24 mouse cellular contexts compared by ENCODE assay signal in genomic region chr7:133481529-133481928, GRCm38 (mm10).
DNase-seq lines count a peak whose midpoint lies in the region; ATAC-seq lines count a peak whose summit lies in the region.
"Had no signal": no experiment of that assay in that cellular context is flagged by ENCODE, and none has a peak within 500 bp of the region (broad histone marks: within the 10 kb centered on the region; RNA-seq: fewer than 3 reads in every experiment).

No protein-coding gene starts in this region.

- ATAC-seq in intestine, embryonic 14.5 days (replicated peaks; ENCODE audit: low FRiP score, low TSS enrichment, low read depth) = peak; percentile 66; the same call in 1 of the 2 replicates
- ATAC-seq in intestine, embryonic 16.5 days = no peak
- 0 out of 2 replicates have a peak, but pooled peaks have one; percentile 35 for ATAC-seq in kidney, embryonic 16.5 days (ENCODE audit: low FRiP score, low TSS enrichment)
- ATAC-seq: activated CD4-positive, CD25-positive, alpha-beta regulatory T cell, adult 4 months; CD4-positive, CD25-positive, alpha-beta regulatory T cell, adult 4 months; forebrain, embryonic 13.5 days; forebrain, embryonic 15.5 days; forebrain, postnatal 0 days; Patski had no signal

- DNase-seq in embryo, embryonic 10 days (ENCODE audit: low spot score) = peak; percentile 39
- DNase-seq in embryo, embryonic 10.5 days (ENCODE audit: low spot score) = no peak
- no peak for DNase-seq in intestine, embryonic 14.5 days (ENCODE audit: low spot score)
- no peak for DNase-seq in kidney, postnatal 10 days
- DNase-seq: adrenal gland, adult 8-10 months; adrenal gland, postnatal 14 days; adrenal gland, postnatal 36 days; B cell, adult 2 months; cerebellum, adult 11-12 months; cerebellum, adult 2 months; cerebellum, adult 9-10 months; cerebellum, postnatal 10 days; cerebellum, postnatal 25 days; forebrain, postnatal 0 days had no signal

- H3K4me2 ChIP-seq in intestine, embryonic 14.5 days (ENCODE audit: low read length) = no peak overlapping the region
- H3K4me2 ChIP-seq in intestine, embryonic 16.5 days (ENCODE audit: low read depth, low read length) = no peak overlapping the region
- no peak overlapping the region for H3K4me2 ChIP-seq in kidney, embryonic 16.5 days (replicated peaks; ENCODE audit: low read depth, low read length)
- H3K4me2 ChIP-seq: embryonic facial prominence, embryonic 12.5 days; forebrain, embryonic 13.5 days; forebrain, embryonic 15.5 days had no signal

- no peaks in the 10 kb centered on the region for H3K9me3 ChIP-seq in intestine, embryonic 14.5 days (ENCODE audit: control insufficient read depth, low read length)
- H3K9me3 ChIP-seq in intestine, embryonic 16.5 days (ENCODE audit: control insufficient read depth, low read length) = no peaks in the 10 kb centered on the region
- H3K9me3 ChIP-seq in kidney, embryonic 16.5 days (ENCODE audit: low read length) = peaks cover 3% of the 10 kb centered on the region; the same call in 1 of the 2 replicates
- H3K9me3 ChIP-seq: embryonic facial prominence, embryonic 12.5 days; forebrain, embryonic 13.5 days; forebrain, embryonic 15.5 days had no signal

- H3K27me3 ChIP-seq in intestine, embryonic 14.5 days (replicated peaks; ENCODE audit: control insufficient read depth, insufficient read depth, low read length) = no peaks in the 10 kb centered on the region
- H3K27me3 ChIP-seq in intestine, embryonic 16.5 days (replicated peaks; ENCODE audit: control insufficient read depth, insufficient read depth, low read length) = no peaks in the 10 kb centered on the region
- no peaks in the 10 kb centered on the region for H3K27me3 ChIP-seq in kidney, embryonic 16.5 days (ENCODE audit: insufficient read depth, low read length)
- H3K27me3 ChIP-seq: embryonic facial prominence, embryonic 12.5 days; forebrain, embryonic 13.5 days; forebrain, embryonic 15.5 days; Patski had no signal

- H3K4me3 ChIP-seq in intestine, embryonic 14.5 days (ENCODE audit: low read depth, low read length) = no peak overlapping the region
- no peak overlapping the region for H3K4me3 ChIP-seq in intestine, embryonic 16.5 days (ENCODE audit: low read length)
- no peak overlapping the region for H3K4me3 ChIP-seq in kidney, embryonic 16.5 days (ENCODE audit: low read length)
- H3K4me3 ChIP-seq: embryonic facial prominence, embryonic 10.5 days; embryonic facial prominence, embryonic 12.5 days; forebrain, embryonic 13.5 days; forebrain, embryonic 15.5 days had no signal

- H3K36me3 ChIP-seq in intestine, embryonic 14.5 days (ENCODE audit: control insufficient read depth, insufficient read depth, low read length) = no peaks in the 10 kb centered on the region
- no peaks in the 10 kb centered on the region for H3K36me3 ChIP-seq in intestine, embryonic 16.5 days (ENCODE audit: control insufficient read depth, insufficient read depth, low read length)
- no peaks in the 10 kb centered on the region for H3K36me3 ChIP-seq in kidney, embryonic 16.5 days (ENCODE audit: insufficient read depth, low read length)
- H3K36me3 ChIP-seq: embryonic facial prominence, embryonic 10.5 days; embryonic facial prominence, embryonic 12.5 days; forebrain, embryonic 15.5 days; G1E had no signal

- H3K4me1 ChIP-seq in intestine, embryonic 14.5 days (replicated peaks; ENCODE audit: control insufficient read depth, insufficient read depth, low read length) = no peaks in the 10 kb centered on the region
- H3K4me1 ChIP-seq in intestine, embryonic 16.5 days (ENCODE audit: control insufficient read depth, insufficient read depth, low read length) = no peaks in the 10 kb centered on the region
- H3K4me1 ChIP-seq in kidney, embryonic 16.5 days (ENCODE audit: insufficient read depth, low read length) = no peaks in the 10 kb centered on the region; the same call in 1 of the 2 replicates

- H3K9ac ChIP-seq in intestine, embryonic 14.5 days (ENCODE audit: low read length) = no peak overlapping the region
- H3K9ac ChIP-seq in intestine, embryonic 16.5 days (ENCODE audit: low read depth, low read length) = no peak overlapping the region
- H3K9ac ChIP-seq in kidney, embryonic 16.5 days (replicated peaks; ENCODE audit: low read length) = no peak overlapping the region
- H3K9ac ChIP-seq: embryonic facial prominence, embryonic 12.5 days; forebrain, embryonic 13.5 days; forebrain, embryonic 15.5 days; forebrain, postnatal 0 days had no signal

- WGBS in intestine, embryonic 14.5 days = 48% methylated on average over 6 of the region's 6 CpGs
- 46% methylated on average over 6 of the region's 6 CpGs for WGBS in intestine, embryonic 16.5 days
- 29% methylated on average over 6 of the region's 6 CpGs for WGBS in kidney, embryonic 16.5 days

- H3K27ac ChIP-seq in intestine, embryonic 14.5 days (ENCODE audit: low read depth) = no peak overlapping the region
- no peak overlapping the region for H3K27ac ChIP-seq in intestine, embryonic 16.5 days (ENCODE audit: low read length)
- H3K27ac ChIP-seq in kidney, embryonic 16.5 days (ENCODE audit: low read length) = no peak overlapping the region
- H3K27ac ChIP-seq: embryonic facial prominence, embryonic 10.5 days; embryonic facial prominence, embryonic 12.5 days; forebrain, embryonic 13.5 days; forebrain, embryonic 15.5 days had no signal
